Mouse (Mus musculus) liver, postnatal 0 days (tissue): ENCODE data around the gene Tmem129. TPM values are rescaled to one million over a fixed set of nuclear protein-coding genes. Genes with fewer than 3 reads are reported as not detected.

Experiments
- ATAC-seq: fragments of 200-750 bp; cut with Nextera tagmentation; 2 replicates; pipeline ENCODE4 v1.8.0; 2017; ENCODE audit warnings: mild to moderate bottlenecking, moderate library complexity
- DNase-seq: peaks from one replicate; pipeline ENCODE4 v3.0.0-alpha.2; 2016
- H3K27ac ChIP-seq: fragments of 300-500 bp; sonication (generic); 2 replicates; pipeline ENCODE4 v1.5.1; 2014; ENCODE audit warnings: antibody characterized with exemption, moderate library complexity, mild to moderate bottlenecking, low read depth
- H3K27me3 ChIP-seq: fragments of 300-500 bp; sonication (generic); 2 replicates; pipeline ENCODE4 v1.6.1; 2014; ENCODE audit warnings: low read length, control low read depth, mixed read lengths; ENCODE audit not compliant: insufficient read depth
- H3K36me3 ChIP-seq: fragments of 300-500 bp; sonication (generic); replicated peaks from 2 replicates; pipeline ENCODE4 v1.6.1; 2014; ENCODE audit warnings: mild to moderate bottlenecking, control low read depth, low read length, moderate library complexity, mixed read lengths; ENCODE audit not compliant: insufficient read depth
- H3K4me1 ChIP-seq: fragments of 300-500 bp; sonication (generic); 2 replicates; pipeline ENCODE4 v1.6.1; 2014; ENCODE audit warnings: antibody characterized with exemption, mild to moderate bottlenecking, control low read depth; ENCODE audit not compliant: insufficient read depth
- H3K4me2 ChIP-seq: fragments of 300-500 bp; sonication (generic); 2 replicates; pipeline ENCODE4 v1.6.1; 2014; ENCODE audit warnings: low read depth, mild to moderate bottlenecking, low read length, moderate library complexity, mixed read lengths
- H3K4me3 ChIP-seq: fragments of 300-500 bp; sonication (generic); 2 replicates; pipeline ENCODE4 v1.5.1; 2014; ENCODE audit warnings: low read depth, low read length
- H3K9ac ChIP-seq: fragments of 300-500 bp; sonication (generic); replicated peaks from 2 replicates; pipeline ENCODE4 v1.6.1; 2014; ENCODE audit warnings: mild to moderate bottlenecking, moderate library complexity
- H3K9me3 ChIP-seq: fragments of 300-500 bp; sonication (generic); 2 replicates; pipeline ENCODE4 v1.6.1; 2016; ENCODE audit warnings: mild to moderate bottlenecking, control low read depth, low read length, mixed read lengths
- CTCF ChIP-seq: sonication (generic); IDR thresholded peaks from 2 replicates; pipeline ENCODE4 v1.5.1; 2016; ENCODE audit warnings: antibody characterized with exemption, low read depth
- EP300 ChIP-seq: IDR thresholded peaks from 2 replicates; pipeline ENCODE4 v1.6.1; 2016; ENCODE audit warnings: antibody characterized with exemption, low read depth, mild to moderate bottlenecking
- WGBS: fragments of 180-500 bp; shearing (Covaris S2); extraction: QIAGEN DNeasy Blood & Tissue Kit; methylation state at CpG from one replicate; pipeline ENCODE4 v1.1.7; 2014; ENCODE audit not compliant: insufficient replicate concordance; 5-methylcytosine and 5-hydroxymethylcytosine counted together
- polyA plus RNA-seq: library from polyadenylated mRNA; unstranded; fragments of >200 nt; fragmentation: Nextera tagmentation; extraction: Ambion mirVana; gene quantifications from 2 replicates; pipeline ENCODE4 v1.2.1, GENCODE M21; 2015

Gene Tmem129
- polyA plus RNA-seq, 1 experiment from 2014 or later: 16.5 TPM

DNA sequence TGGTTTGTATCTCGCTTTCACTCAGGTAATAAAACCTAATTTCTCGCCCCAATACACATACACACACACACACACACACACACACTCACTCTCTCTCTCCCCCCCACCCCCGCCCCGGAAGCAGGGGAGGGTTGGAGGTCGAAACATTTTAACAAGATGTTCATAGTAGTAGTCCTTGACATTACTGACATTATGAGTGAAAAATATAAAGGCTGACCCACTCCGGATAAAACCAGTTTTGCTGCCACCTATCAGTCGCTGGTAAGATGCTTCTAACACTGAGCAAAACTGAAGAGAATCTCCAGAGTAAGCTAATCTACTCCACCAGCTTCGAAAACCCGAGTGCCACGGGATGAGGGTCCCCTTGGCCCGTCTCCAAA is 6.7 kb downstream of the Tmem129 start:
- H3K4me3 ChIP-seq: peak overlapping the region; percentile 72
- ATAC-seq (no peak), DNase-seq (peak; percentile 48)
- H3K27me3 ChIP-seq: no peaks in the 10 kb centered on the region
- H3K27ac ChIP-seq: peak overlapping the region; percentile 98
- H3K9me3 ChIP-seq: no peaks in the 10 kb centered on the region
- H3K36me3 ChIP-seq: peaks cover 53% of the 10 kb centered on the region
- peak overlapping the region; percentile 87 for H3K9ac ChIP-seq
- under 1% methylated on average over 11 of the region's 11 CpGs for WGBS
- peaks cover 26% of the 10 kb centered on the region for H3K4me1 ChIP-seq
- TF ChIP-seq EP300 (no peak), CTCF (no peak)
- peak overlapping the region; percentile 76 for H3K4me2 ChIP-seq

DNA sequence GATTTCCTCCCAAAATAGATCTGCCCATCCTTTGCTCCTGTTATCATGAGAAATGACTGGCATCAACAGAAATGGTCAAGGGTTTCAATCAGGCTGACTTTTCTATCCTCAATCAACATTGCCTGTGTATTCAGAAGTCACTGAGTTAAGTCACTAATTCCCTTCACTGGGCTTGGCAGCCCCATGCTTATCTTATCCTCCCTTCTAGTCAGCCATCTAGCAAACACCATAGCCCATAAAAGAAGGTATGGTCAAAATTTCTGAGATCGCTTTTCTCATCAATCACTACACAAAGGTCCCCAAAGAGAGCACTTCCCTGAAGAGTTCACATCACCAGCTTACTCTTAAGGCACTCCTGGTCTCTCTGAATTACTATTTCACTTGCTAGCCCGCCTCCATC is 7.2 kb downstream of the Tmem129 start:
- 6% methylated on average over 2 of the region's 2 CpGs for WGBS
- TF ChIP-seq EP300 (no peak), CTCF (no peak)
- Histone ChIP-seq H3K9ac (peak overlapping the region; percentile 87), H3K36me3 (peaks cover 59% of the 10 kb centered on the region), H3K27me3 (no peaks in the 10 kb centered on the region), H3K4me3 (peak overlapping the region; percentile 72), H3K4me1 (peaks cover 21% of the 10 kb centered on the region), H3K27ac (peak overlapping the region; percentile 98), H3K9me3 (no peaks in the 10 kb centered on the region), H3K4me2 (peak overlapping the region; percentile 76)
- ATAC-seq (no peak), DNase-seq (no peak)

DNA sequence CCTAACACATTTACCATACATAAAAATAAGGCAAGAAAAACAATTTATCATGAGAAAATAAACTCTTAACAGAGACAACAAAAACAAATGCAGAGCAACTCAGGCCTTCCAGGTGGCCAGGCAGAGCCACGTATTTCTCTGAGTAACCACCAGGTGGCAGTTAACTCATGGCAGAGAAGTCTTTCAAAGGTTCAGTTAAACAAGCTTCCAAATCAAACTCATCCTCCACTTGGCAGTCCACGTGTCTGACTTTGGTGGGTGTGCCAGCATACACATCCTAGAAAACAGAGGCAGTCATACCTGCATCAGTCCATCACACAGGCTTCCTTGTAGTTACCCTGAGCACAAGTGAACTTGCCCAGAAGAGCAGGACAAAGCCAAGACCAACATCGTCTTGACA is 17.6 kb downstream of the Tmem129 start:
- TF ChIP-seq CTCF: peak; percentile 82
- no peak for TF ChIP-seq EP300
- no peak overlapping the region for H3K4me2 ChIP-seq
- ATAC-seq (peak; percentile 51; the same call in 1 of the 2 replicates), DNase-seq (peak; percentile 47)
- no peak overlapping the region for H3K27ac ChIP-seq
- no peak overlapping the region for H3K9ac ChIP-seq
- no peaks in the 10 kb centered on the region for H3K27me3 ChIP-seq
- no peaks in the 10 kb centered on the region for H3K4me1 ChIP-seq
- 35% methylated on average over 3 of the region's 3 CpGs for WGBS
- H3K36me3 ChIP-seq: peaks cover 80% of the 10 kb centered on the region
- H3K9me3 ChIP-seq: no peaks in the 10 kb centered on the region
- no peak overlapping the region for H3K4me3 ChIP-seq

- ATAC-seq: no peak
- Histone ChIP-seq H3K9me3 (no peaks in the 10 kb centered on the region), H3K36me3 (peaks cover 63% of the 10 kb centered on the region), H3K4me2 (no peak overlapping the region), H3K4me1 (no peaks in the 10 kb centered on the region), H3K27ac (peak overlapping the region; percentile 51; the same call in 1 of the 2 replicates), H3K9ac (no peak overlapping the region), H3K4me3 (no peak overlapping the region), H3K27me3 (no peaks in the 10 kb centered on the region)
- 66% methylated on average over 4 of the region's 4 CpGs for WGBS
- DNase-seq: no peak
- TF ChIP-seq CTCF (no peak), EP300 (no peak)
Observed at GRCm38 (mm10) chr5:33638826-33639225, 19.4 kb downstream of the Tmem129 start.

GRCm38 (mm10) chr5:33637606-33638350 is 20.4 kb downstream of the Tmem129 start:
- H3K36me3 ChIP-seq: peaks cover 53% of the 10 kb centered on the region
- ATAC-seq: no peak
- TF ChIP-seq EP300 (no peak), CTCF (no peak)
- no peak overlapping the region for H3K9ac ChIP-seq
- no peak overlapping the region for H3K4me3 ChIP-seq
- no peak overlapping the region for H3K27ac ChIP-seq
- 78% methylated on average over 3 of the region's 3 CpGs for WGBS
- no peak for DNase-seq
- H3K4me2 ChIP-seq: no peak overlapping the region
- no peaks in the 10 kb centered on the region for H3K4me1 ChIP-seq
- H3K27me3 ChIP-seq: no peaks in the 10 kb centered on the region
- no peaks in the 10 kb centered on the region for H3K9me3 ChIP-seq

DNA sequence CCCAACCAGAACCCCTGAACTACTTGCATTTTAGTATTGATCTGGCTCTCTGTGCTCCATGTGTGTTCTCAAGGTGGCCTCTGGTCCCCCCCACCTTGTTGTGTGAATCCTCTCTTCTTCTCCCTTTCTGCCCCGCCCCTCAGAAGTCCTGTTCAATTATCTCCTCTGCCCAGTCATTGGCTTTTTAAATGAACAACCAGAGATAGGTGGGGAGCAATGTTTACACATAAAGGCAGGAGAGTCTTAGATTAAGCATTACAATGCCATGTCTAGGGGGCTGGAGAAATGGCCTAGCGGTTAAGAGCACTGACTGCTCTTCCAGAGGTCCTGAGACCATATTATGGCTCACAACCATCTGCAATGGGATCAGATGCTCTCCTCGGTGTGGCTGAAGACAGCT is 22.9 kb downstream of the Tmem129 start:
- Histone ChIP-seq H3K27me3 (no peaks in the 10 kb centered on the region), H3K4me1 (peaks cover 6% of the 10 kb centered on the region), H3K4me2 (no peak overlapping the region), H3K9ac (no peak overlapping the region), H3K4me3 (no peak overlapping the region), H3K36me3 (peaks cover 29% of the 10 kb centered on the region), H3K9me3 (no peaks in the 10 kb centered on the region), H3K27ac (no peak overlapping the region)
- ATAC-seq (0 out of 2 replicates have a peak, but pooled peaks have one; percentile 32), DNase-seq (no peak)
- WGBS: 74% methylated on average over 3 of the region's 3 CpGs
- no peak for TF ChIP-seq EP300
- no peak for TF ChIP-seq CTCF
